Mouse (Mus musculus) CH12.LX (cell line): ENCODE measurements at regions not wholly inside any gene's neighbourhood (a gene's known extent, or its start where the extent isn't known, plus 50 kb on each side); places are given as distances from the start of the nearest gene placed in this dataset.
A peak's percentile ranks its signal among the peaks of the same experiment; 100 is the strongest.

Experiments
- DNase-seq: peaks from one replicate; pipeline ENCODE4 v3.0.0-alpha.2; 2013; ENCODE audit errors: extremely low read depth
- H3K27ac ChIP-seq: 2 replicates; pipeline ENCODE4 v1.5.1; 2012; ENCODE audit warnings: low read depth, mild to moderate bottlenecking, control low read depth, moderate library complexity; ENCODE audit not compliant: insufficient read depth
- H3K27me3 ChIP-seq: replicated peaks from 2 replicates; pipeline ENCODE3; 2012; ENCODE audit warnings: inconsistent platforms
- H3K36me3 ChIP-seq, 2 experiments: replicated peaks in 1 of 2; 2 replicates each; pipeline versions ENCODE3 to v1.6.1; 2012; ENCODE audit warnings: inconsistent platforms in 1 of 2, low read length in 1 of 2, mild to moderate bottlenecking in 1 of 2, mixed read lengths in 1 of 2, moderate library complexity in 1 of 2; ENCODE audit not compliant: control insufficient read depth in 1 of 2, insufficient read depth in 1 of 2
- H3K4me1 ChIP-seq, 2 experiments: 2 replicates each; pipeline ENCODE4 v1.6.1; 2012; ENCODE audit warnings: inconsistent platforms in 1 of 2, moderate library complexity in 1 of 2; ENCODE audit not compliant: insufficient read depth in 2 of 2, control insufficient read depth in 1 of 2
- H3K4me2 ChIP-seq: 2 replicates; pipeline ENCODE4 v1.6.1; 2012; ENCODE audit warnings: low read depth, mild to moderate bottlenecking, control low read depth; ENCODE audit not compliant: poor library complexity, insufficient read depth, severe bottlenecking
- H3K4me3 ChIP-seq, 3 experiments: fragments of 150-350 bp in 1 of 3; sonication (generic) in 1 of 3; replicated peaks in 1 of 3; 2 replicates each; pipeline versions ENCODE3 to v1.5.1; 2011 to 2012; ENCODE audit warnings: low read depth in 2 of 3, low read length in 2 of 3, mild to moderate bottlenecking in 2 of 3, moderate library complexity in 2 of 3, control low read depth in 1 of 3, improper control_type of control experiment in 1 of 3, inconsistent platforms in 1 of 3, mixed read lengths in 1 of 3; ENCODE audit not compliant: poor library complexity in 1 of 3
- H3K79me2 ChIP-seq: replicated peaks from 2 replicates; pipeline ENCODE4 v1.6.1; 2012; ENCODE audit warnings: mild to moderate bottlenecking, moderate library complexity; ENCODE audit not compliant: control insufficient read depth, poor library complexity, insufficient read depth, severe bottlenecking; ENCODE audit errors: extremely low read depth
- H3K9ac ChIP-seq: 2 replicates; pipeline ENCODE4 v1.6.1; 2012; ENCODE audit warnings: low read depth, mild to moderate bottlenecking, control low read depth, moderate library complexity; ENCODE audit not compliant: insufficient read depth
- H3K9me3 ChIP-seq: replicated peaks from 2 replicates; pipeline ENCODE3; 2012; ENCODE audit warnings: low read length, inconsistent platforms, mixed read lengths
- BHLHE40 ChIP-seq: IDR thresholded peaks from 2 replicates; pipeline ENCODE4 v1.6.1; 2011; ENCODE audit warnings: mild to moderate bottlenecking, low read depth, low read length, improper control_type of control experiment
- CHD1 ChIP-seq: IDR thresholded peaks from 2 replicates; pipeline ENCODE4 v1.6.1; 2012; ENCODE audit warnings: low read depth, low read length, improper control_type of control experiment, inconsistent platforms
- CHD2 ChIP-seq: IDR thresholded peaks from 2 replicates; pipeline ENCODE4 v1.6.1; 2011; ENCODE audit warnings: low read length, improper control_type of control experiment
- E2F4 ChIP-seq: IDR thresholded peaks from 2 replicates; pipeline ENCODE4 v1.6.1; 2011; ENCODE audit warnings: low read depth, low read length, improper control_type of control experiment; ENCODE audit not compliant: insufficient replicate concordance
- ELF1 ChIP-seq: IDR thresholded peaks from 2 replicates; pipeline ENCODE4 v1.6.1; 2014; ENCODE audit warnings: low read depth, mild to moderate bottlenecking, inconsistent platforms, low read length, improper control_type of control experiment
- EP300 ChIP-seq: IDR thresholded peaks from 2 replicates; pipeline ENCODE4 v1.6.1; 2011; ENCODE audit warnings: low read length, improper control_type of control experiment
- ETS1 ChIP-seq: conservative IDR thresholded peaks from 2 replicates; pipeline ENCODE4 v1.6.1; 2012; ENCODE audit warnings: low read depth, mild to moderate bottlenecking, inconsistent platforms, low read length, improper control_type of control experiment, moderate library complexity
- GABPA ChIP-seq: IDR thresholded peaks from 2 replicates; pipeline ENCODE4 v1.6.1; 2012; ENCODE audit warnings: low read depth, low read length, improper control_type of control experiment, inconsistent platforms; ENCODE audit not compliant: insufficient replicate concordance
- HCFC1 ChIP-seq: IDR thresholded peaks from 2 replicates; pipeline ENCODE4 v1.6.1; 2012; ENCODE audit warnings: low read depth, mild to moderate bottlenecking, inconsistent platforms, low read length, improper control_type of control experiment
- IRF4 ChIP-seq: IDR thresholded peaks from 2 replicates; pipeline ENCODE4 v1.6.1; 2014; ENCODE audit warnings: low read depth, mild to moderate bottlenecking, inconsistent platforms, low read length, improper control_type of control experiment
- JUN ChIP-seq: IDR thresholded peaks from 2 replicates; pipeline ENCODE4 v1.6.1; 2011; ENCODE audit warnings: low read depth, mild to moderate bottlenecking, low read length, improper control_type of control experiment, moderate library complexity; ENCODE audit not compliant: insufficient read depth
- KAT2A ChIP-seq: IDR thresholded peaks from 2 replicates; pipeline ENCODE4 v1.6.1; 2012; ENCODE audit warnings: low read length, improper control_type of control experiment, inconsistent platforms; ENCODE audit not compliant: insufficient replicate concordance
- MAFK ChIP-seq: IDR thresholded peaks from 2 replicates; pipeline ENCODE4 v1.6.1; 2011; ENCODE audit warnings: low read length, improper control_type of control experiment; ENCODE audit not compliant: insufficient replicate concordance
- MAX ChIP-seq: IDR thresholded peaks from 2 replicates; pipeline ENCODE4 v1.6.1; 2011; ENCODE audit warnings: low read length, improper control_type of control experiment
- MAZ ChIP-seq: IDR thresholded peaks from 2 replicates; pipeline ENCODE4 v1.6.1; 2012; ENCODE audit warnings: low read depth, mild to moderate bottlenecking, inconsistent platforms, low read length, improper control_type of control experiment, moderate library complexity
- MEF2A ChIP-seq: IDR thresholded peaks from 2 replicates; pipeline ENCODE4 v1.6.1; 2014; ENCODE audit warnings: low read depth, mild to moderate bottlenecking, inconsistent platforms, low read length, improper control_type of control experiment, borderline replicate concordance
- MXI1 ChIP-seq: IDR thresholded peaks from 2 replicates; pipeline ENCODE4 v1.6.1; 2011; ENCODE audit warnings: mild to moderate bottlenecking, low read depth, low read length, improper control_type of control experiment
- MYC ChIP-seq: IDR thresholded peaks from 2 replicates; pipeline ENCODE4 v1.6.1; 2011; ENCODE audit warnings: low read depth, mild to moderate bottlenecking, improper control_type of control experiment, low read length
- NELFE ChIP-seq: IDR thresholded peaks from 2 replicates; pipeline ENCODE4 v1.6.1; 2011; ENCODE audit warnings: low read depth, low read length, improper control_type of control experiment
- POLR2AphosphoS2 ChIP-seq: IDR thresholded peaks from 2 replicates; pipeline ENCODE4 v1.6.1; 2011; ENCODE audit warnings: low read depth, low read length, improper control_type of control experiment
- RAD21 ChIP-seq: IDR thresholded peaks from 2 replicates; pipeline ENCODE4 v1.6.1; 2011; ENCODE audit warnings: low read depth, mild to moderate bottlenecking, low read length, improper control_type of control experiment, moderate library complexity
- RCOR1 ChIP-seq: conservative IDR thresholded peaks from 2 replicates; pipeline ENCODE4 v1.6.1; 2012; ENCODE audit warnings: low read depth, mild to moderate bottlenecking, inconsistent platforms, low read length, improper control_type of control experiment
- SIN3A ChIP-seq: IDR thresholded peaks from 2 replicates; pipeline ENCODE4 v1.6.1; 2012; ENCODE audit warnings: low read length, improper control_type of control experiment, inconsistent platforms
- SMC3 ChIP-seq: IDR thresholded peaks from 2 replicates; pipeline ENCODE4 v1.6.1; 2011; ENCODE audit warnings: low read depth, low read length, improper control_type of control experiment
- TCF12 ChIP-seq: IDR thresholded peaks from 2 replicates; pipeline ENCODE4 v1.6.1; 2014; ENCODE audit warnings: low read depth, mild to moderate bottlenecking, inconsistent platforms, low read length, improper control_type of control experiment
- UBTF ChIP-seq: IDR thresholded peaks from 2 replicates; pipeline ENCODE4 v1.6.1; 2012; ENCODE audit warnings: low read depth, mild to moderate bottlenecking, inconsistent platforms, low read length, improper control_type of control experiment, moderate library complexity
- USF1 ChIP-seq: IDR thresholded peaks from 2 replicates; pipeline ENCODE4 v1.6.1; 2014; ENCODE audit warnings: low read depth, mild to moderate bottlenecking, inconsistent platforms, low read length, improper control_type of control experiment
- USF2 ChIP-seq: conservative IDR thresholded peaks from 2 replicates; pipeline ENCODE4 v1.6.1; 2011; ENCODE audit warnings: low read depth, low read length, improper control_type of control experiment
- ZMIZ1 ChIP-seq: IDR thresholded peaks from 2 replicates; pipeline ENCODE4 v1.6.1; 2012; ENCODE audit warnings: low read depth, mild to moderate bottlenecking, inconsistent platforms, low read length, improper control_type of control experiment
- ZNF384 ChIP-seq: IDR thresholded peaks from 2 replicates; pipeline ENCODE4 v1.6.1; 2012; ENCODE audit warnings: low read depth, low read length, improper control_type of control experiment, inconsistent platforms
- dilution Hi-C: fragments of 300-500 bp; cut with MboI; formaldehyde crosslinking; loops from 2 replicates; pipeline ENCODE4 v1.14.3; 2020; ENCODE audit warnings: low sequenced_read_pairs; ENCODE audit not compliant: extremely low pct_unique_long_range_greater_than_20kb, extremely low pct_ligation_motif_present
- in situ Hi-C: fragments of 300-500 bp; cut with MboI; formaldehyde crosslinking; loops from 3 replicates; pipeline ENCODE4 v1.14.3; 2019; ENCODE audit warnings: low sequenced_read_pairs, low pct_ligation_motif_present, low pct_unique_long_range_greater_than_20kb, mixed read lengths

DNA sequence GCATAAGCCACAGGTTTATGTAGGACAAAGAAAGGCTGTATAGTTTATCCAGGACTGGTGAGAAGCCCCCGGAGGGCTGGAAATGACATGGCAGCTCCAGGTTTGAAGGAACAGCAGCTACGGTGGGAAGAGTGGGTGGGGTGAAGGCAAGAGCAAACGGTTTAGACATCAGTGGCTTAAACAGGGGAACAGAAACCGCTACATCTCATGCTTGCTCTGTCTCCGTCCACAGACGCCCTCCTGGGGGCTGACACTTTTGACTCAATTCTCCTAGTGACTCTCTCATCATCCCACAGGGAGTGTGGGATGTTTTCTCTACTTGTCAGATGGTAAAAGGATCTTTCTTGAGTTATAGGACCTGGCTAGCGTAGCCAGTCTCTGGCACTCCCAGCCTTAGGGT lies 129.9 kb downstream of the Pten start:
- in situ Hi-C loops (no loop called here), dilution Hi-C loops (no loop called here)
- Histone ChIP-seq H3K36me3 (no peaks in the 10 kb centered on the region), H3K9ac (no peak overlapping the region), H3K27ac (no peak overlapping the region), H3K9me3 (no peaks in the 10 kb centered on the region), H3K27me3 (no peaks in the 10 kb centered on the region), H3K4me1 (peaks cover 8 to 35% of the 10 kb centered on the region in 2 experiments; a peak in 3 of 4 replicates), H3K79me2 (no peaks in the 10 kb centered on the region), H3K4me3 (no peak overlapping the region), H3K4me2 (no peak overlapping the region)
- peak; percentile 45 for DNase-seq
- TF ChIP-seq ZMIZ1 (no peak), HCFC1 (no peak), BHLHE40 (no peak), SMC3 (peak; percentile 14; the same call in 1 of the 2 replicates), RCOR1 (no peak), ELF1 (no peak), CHD1 (no peak), MYC (no peak), MEF2A (0 out of 2 replicates have a peak, but pooled peaks have one; percentile 15), MAZ (0 out of 2 replicates have a peak, but pooled peaks have one; percentile 25), GABPA (no peak), IRF4 (peak; percentile 75), ETS1 (no peak), RAD21 (no peak; the same call in 1 of the 2 replicates), KAT2A (no peak), NELFE (no peak), JUN (no peak), CHD2 (no peak), TCF12 (no peak), USF1 (no peak), EP300 (peak; percentile 51; the same call in 1 of the 2 replicates), SIN3A (no peak), POLR2AphosphoS2 (no peak), USF2 (no peak), MAFK (no peak), E2F4 (no peak), UBTF (no peak), ZNF384 (no peak), MXI1 (no peak), MAX (no peak)
